ENCODE assay signal across 24 mouse cellular contexts in the genomic region with DNA sequence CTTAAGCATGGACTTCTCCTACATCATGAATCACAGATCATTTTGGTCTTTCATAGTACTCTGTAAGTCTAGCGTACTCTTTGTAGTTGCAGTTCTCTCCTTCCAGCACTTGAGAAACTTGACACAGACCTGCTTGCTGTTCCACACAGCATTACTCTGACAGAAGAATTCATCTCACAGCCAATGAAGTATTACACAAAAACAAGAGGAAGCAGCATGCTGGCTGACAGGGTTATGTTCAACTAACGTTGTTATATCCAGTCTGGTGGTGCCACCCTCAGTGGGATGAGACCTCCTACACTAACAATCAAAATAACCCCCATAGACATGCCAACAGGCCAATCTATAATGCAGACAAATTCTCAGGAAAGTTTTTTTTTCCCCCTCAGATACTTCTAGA.
"Had no signal": no experiment of that assay in that cellular context is flagged by ENCODE, and none has a peak within 500 bp of the region (broad histone marks: within the 10 kb centered on the region; RNA-seq: fewer than 3 reads in every experiment).

No protein-coding gene starts in this region.

- H3K4me2 ChIP-seq: forebrain, embryonic 15.5 days; heart, embryonic 11.5 days; heart, embryonic 13.5 days; heart, embryonic 15.5 days; hindbrain, embryonic 13.5 days; hindbrain, embryonic 15.5 days; limb, embryonic 13.5 days had no signal

- H3K9ac ChIP-seq: forebrain, embryonic 15.5 days; forebrain, postnatal 0 days; heart, embryonic 13.5 days; heart, embryonic 15.5 days; hindbrain, embryonic 13.5 days; hindbrain, embryonic 15.5 days; limb, embryonic 13.5 days had no signal

- H3K36me3 ChIP-seq: forebrain, embryonic 15.5 days; heart, embryonic 13.5 days; heart, embryonic 15.5 days; hindbrain, embryonic 13.5 days; hindbrain, embryonic 15.5 days; limb, embryonic 13.5 days had no signal

- H3K4me3 ChIP-seq: forebrain, embryonic 15.5 days; heart, adult 2 months; heart, embryonic 13.5 days; heart, embryonic 15.5 days; hindbrain, embryonic 13.5 days; hindbrain, embryonic 15.5 days; layer of hippocampus, adult 2 months; limb, embryonic 13.5 days had no signal

- H3K27me3 ChIP-seq: forebrain, embryonic 15.5 days; heart, embryonic 13.5 days; heart, embryonic 15.5 days; hindbrain, embryonic 13.5 days; hindbrain, embryonic 15.5 days; limb, embryonic 13.5 days had no signal

- DNase-seq: forebrain, postnatal 0 days; gastrocnemius, postnatal 14 days; gastrocnemius, postnatal 36 days; heart, adult 11 months; heart, adult 2 months; heart, postnatal 14 days; heart, postnatal 36 days; kidney, adult 11 months; kidney, adult 2 months; kidney, adult 9 months; kidney, postnatal 10 days; kidney, postnatal 25 days; layer of hippocampus, postnatal 36 days; left cerebral cortex, postnatal 4 days had no signal

- H3K27ac ChIP-seq: forebrain, embryonic 15.5 days; heart, adult 2 months; heart, embryonic 13.5 days; heart, embryonic 15.5 days; hindbrain, embryonic 13.5 days; hindbrain, embryonic 15.5 days; hindbrain, postnatal 0 days; layer of hippocampus, adult 2 months; limb, embryonic 13.5 days had no signal

- ATAC-seq: forebrain, embryonic 15.5 days; forebrain, postnatal 0 days; hindbrain, postnatal 0 days; intestine, embryonic 16.5 days had no signal

- H3K4me1 ChIP-seq: forebrain, embryonic 15.5 days; heart, embryonic 13.5 days; heart, embryonic 15.5 days; hindbrain, embryonic 13.5 days; hindbrain, embryonic 15.5 days had no signal

- H3K9me3 ChIP-seq: forebrain, embryonic 15.5 days; heart, embryonic 13.5 days; heart, embryonic 15.5 days; hindbrain, embryonic 13.5 days; hindbrain, embryonic 15.5 days; limb, embryonic 13.5 days had no signal
